Mouse (Mus musculus) neural tube, embryonic 15.5 days (tissue): ENCODE data around the gene Cant1. TPM values are rescaled to one million over a fixed set of nuclear protein-coding genes. Genes with fewer than 3 reads are reported as not detected.

Experiments used
- ATAC-seq: fragments of 200-750 bp; cut with Nextera tagmentation; 2 replicates; pipeline ENCODE4 v1.8.0; 2017; ENCODE audit warnings: mild to moderate bottlenecking, moderate TSS enrichment, moderate library complexity; ENCODE audit not compliant: low FRiP score
- H3K27ac ChIP-seq: fragments of 300-500 bp; sonication (generic); replicated peaks from 2 replicates; pipeline ENCODE4 v1.5.1; 2015; ENCODE audit warnings: mild to moderate bottlenecking, inconsistent platforms
- H3K27me3 ChIP-seq: fragments of 300-500 bp; sonication (generic); replicated peaks from 2 replicates; pipeline ENCODE4 v1.6.1; 2015; ENCODE audit warnings: inconsistent platforms
- H3K36me3 ChIP-seq: fragments of 300-500 bp; sonication (generic); 2 replicates; pipeline ENCODE4 v1.6.1; 2015; ENCODE audit warnings: inconsistent platforms
- H3K4me1 ChIP-seq: fragments of 300-500 bp; sonication (generic); 2 replicates; pipeline ENCODE4 v1.6.1; 2015; ENCODE audit warnings: inconsistent platforms
- H3K4me2 ChIP-seq: fragments of 300-500 bp; sonication (generic); 2 replicates; pipeline ENCODE4 v1.6.1; 2015; ENCODE audit warnings: inconsistent platforms, mild to moderate bottlenecking, moderate library complexity
- H3K4me3 ChIP-seq: fragments of 300-500 bp; sonication (generic); replicated peaks from 2 replicates; pipeline ENCODE4 v1.5.1; 2015; ENCODE audit warnings: mild to moderate bottlenecking, inconsistent platforms
- H3K9ac ChIP-seq: fragments of 300-500 bp; sonication (generic); replicated peaks from 2 replicates; pipeline ENCODE4 v1.6.1; 2015; ENCODE audit warnings: mild to moderate bottlenecking, inconsistent platforms
- H3K9me3 ChIP-seq: fragments of 300-500 bp; sonication (generic); replicated peaks from 2 replicates; pipeline ENCODE4 v1.6.1; 2016; ENCODE audit warnings: inconsistent platforms
- WGBS: fragments of 180-500 bp; shearing (Covaris S2); methylation state at CpG from one replicate; pipeline ENCODE4 v1.1.7; 2015; ENCODE audit warnings: mixed read lengths; 5-methylcytosine and 5-hydroxymethylcytosine counted together
- polyA plus RNA-seq: library from polyadenylated mRNA; unstranded; fragments of >200 nt; fragmentation: Nextera tagmentation; extraction: Ambion mirVana; gene quantifications from 2 replicates; pipeline ENCODE4 v1.2.1, GENCODE M21; 2015

Gene Cant1
- 28.9 and 29.4 TPM in 2 replicates for polyA plus RNA-seq

DNA sequence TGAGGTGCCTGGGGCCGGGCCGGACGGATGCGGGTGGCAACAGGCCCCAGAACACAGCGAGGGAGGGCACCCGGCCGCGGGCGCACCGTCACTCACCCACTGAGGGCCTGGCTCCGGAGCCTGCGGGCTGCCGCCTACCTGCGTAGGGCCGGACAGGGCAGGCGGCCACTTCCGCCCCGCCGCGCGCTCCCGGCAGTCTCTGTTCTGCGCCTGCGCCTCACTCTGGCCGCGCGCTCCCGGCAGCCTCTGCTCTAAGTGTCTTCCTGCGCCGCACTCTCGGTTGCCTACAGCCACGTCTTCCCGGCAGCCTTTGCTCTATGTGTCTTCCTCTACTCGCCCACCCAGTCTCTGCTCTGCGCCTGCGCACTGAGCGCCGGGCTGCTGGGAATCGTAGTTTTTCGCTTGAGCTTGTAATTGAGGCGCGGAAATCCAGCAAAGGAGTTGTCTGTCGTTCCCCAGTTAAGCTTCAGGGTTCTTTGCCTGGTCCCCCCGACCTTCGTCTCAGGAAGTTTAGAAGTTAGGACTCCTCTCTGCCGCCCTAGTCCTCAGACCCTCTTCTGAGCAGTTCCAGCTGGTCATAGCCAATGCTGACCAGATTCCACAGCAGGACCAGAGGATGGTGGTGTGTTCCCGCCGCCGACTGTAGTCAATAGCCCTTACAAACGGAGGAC, at the start of gene Cant1:
TSS of gene Cant1 (minus strand) at position 253 of the 671 bp plus-strand sequence.
- peak; percentile 93 for ATAC-seq
- peaks cover 51% of the 10 kb centered on the region for H3K4me1 ChIP-seq
- peak within 1 kb of the TSS; percentile 72 for H3K27ac ChIP-seq
- H3K4me3 ChIP-seq: peak within 1 kb of the TSS; percentile 67
- no peaks in the 10 kb centered on the region for H3K27me3 ChIP-seq
- peak within 1 kb of the TSS; percentile 75 for H3K9ac ChIP-seq
- H3K36me3 ChIP-seq: no peaks in the 10 kb centered on the region
- under 1% methylated on average over 50 of the region's 50 CpGs for WGBS
- H3K4me2 ChIP-seq: peak within 1 kb of the TSS; percentile 86
- no peaks in the 10 kb centered on the region for H3K9me3 ChIP-seq

DNA sequence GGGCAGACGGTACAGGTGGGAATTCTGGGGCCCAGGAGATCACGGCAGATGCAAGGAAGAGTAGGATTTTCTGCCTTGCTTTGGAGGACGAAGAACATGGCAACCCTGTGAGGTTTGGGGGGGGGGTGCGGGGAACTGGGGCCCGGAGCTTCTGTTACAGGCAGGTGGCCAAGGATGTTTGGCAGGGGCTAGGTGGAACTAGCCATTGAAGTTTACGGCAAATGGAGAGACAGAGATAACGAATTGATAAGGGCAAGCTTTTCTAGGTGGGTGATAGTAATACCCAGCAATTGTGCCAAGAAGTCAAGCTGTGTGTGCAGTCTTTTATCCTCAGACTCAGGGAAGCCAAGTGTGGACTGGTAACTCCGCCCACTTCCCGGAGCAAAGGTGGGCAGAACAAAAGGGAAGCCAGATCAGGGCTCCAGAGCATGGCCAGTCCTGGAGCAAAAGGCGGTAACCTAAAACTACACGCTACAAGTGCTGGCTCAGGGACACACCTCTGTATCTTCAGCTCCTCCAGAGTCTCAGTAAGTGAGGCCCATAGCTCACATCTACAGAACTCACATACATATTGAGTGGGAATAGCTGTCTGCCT, 48.7 kb upstream of the Cant1 start:
- no peak overlapping the region for H3K9ac ChIP-seq
- no peaks in the 10 kb centered on the region for H3K36me3 ChIP-seq
- H3K27me3 ChIP-seq: no peaks in the 10 kb centered on the region
- H3K27ac ChIP-seq: no peak overlapping the region
- peaks cover 8% of the 10 kb centered on the region for H3K4me1 ChIP-seq
- ATAC-seq: no peak
- H3K9me3 ChIP-seq: no peaks in the 10 kb centered on the region
- WGBS: 67% methylated on average over 11 of the region's 11 CpGs
- no peak overlapping the region for H3K4me2 ChIP-seq
- no peak overlapping the region for H3K4me3 ChIP-seq

DNA sequence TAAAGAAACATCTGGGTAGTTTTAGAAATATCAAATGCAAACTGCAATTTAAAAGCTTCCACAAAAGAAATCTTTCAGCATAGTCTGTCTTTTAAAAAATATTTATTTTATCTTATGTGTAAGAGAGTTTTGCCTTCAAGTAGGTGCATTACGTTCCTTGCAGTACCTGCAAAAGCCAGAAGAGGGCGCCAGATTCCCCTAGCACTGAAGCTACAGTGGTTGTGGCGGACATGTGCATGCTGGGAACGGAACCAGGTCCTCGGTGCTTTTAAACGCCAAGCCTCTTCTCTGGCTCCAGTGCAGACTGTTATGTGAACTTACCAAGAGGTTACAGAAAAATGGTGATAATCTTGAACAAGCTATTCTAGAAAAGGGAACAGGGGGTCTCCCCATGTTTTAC, 41.4 kb upstream of the Cant1 start:
- H3K27ac ChIP-seq: no peak overlapping the region
- no peaks in the 10 kb centered on the region for H3K36me3 ChIP-seq
- H3K4me3 ChIP-seq: no peak overlapping the region
- 61% methylated on average over 6 of the region's 6 CpGs for WGBS
- no peaks in the 10 kb centered on the region for H3K27me3 ChIP-seq
- ATAC-seq: no peak
- no peaks in the 10 kb centered on the region for H3K9me3 ChIP-seq
- H3K4me1 ChIP-seq: peaks cover 8% of the 10 kb centered on the region
- H3K4me2 ChIP-seq: no peak overlapping the region
- H3K9ac ChIP-seq: no peak overlapping the region

DNA sequence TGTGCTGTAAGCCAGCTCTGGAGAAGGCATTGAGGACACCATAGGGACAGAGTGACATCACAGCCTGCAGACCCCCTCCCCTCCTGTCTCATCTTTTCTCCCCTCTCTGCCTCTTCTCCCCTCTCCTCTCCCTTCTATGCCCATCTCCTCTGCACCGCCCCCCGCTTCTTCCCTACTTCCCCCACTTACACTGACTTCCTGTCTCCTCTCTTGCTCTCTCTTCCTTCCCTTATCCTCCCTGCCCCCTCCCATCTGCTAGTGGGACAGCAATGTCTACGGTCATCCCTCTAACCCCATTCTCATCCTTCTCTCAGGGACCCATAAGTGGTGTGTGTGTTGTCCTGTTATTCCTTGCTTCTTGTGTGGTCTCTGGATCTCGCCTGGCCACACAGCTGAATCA, 40.6 kb upstream of the Cant1 start:
- H3K4me3 ChIP-seq: no peak overlapping the region
- H3K27ac ChIP-seq: no peak overlapping the region
- H3K36me3 ChIP-seq: no peaks in the 10 kb centered on the region
- no peak overlapping the region for H3K4me2 ChIP-seq
- H3K9ac ChIP-seq: no peak overlapping the region
- peaks cover 8% of the 10 kb centered on the region for H3K4me1 ChIP-seq
- H3K27me3 ChIP-seq: no peaks in the 10 kb centered on the region
- no peaks in the 10 kb centered on the region for H3K9me3 ChIP-seq
- WGBS: 86% methylated on average over 4 of the region's 4 CpGs
- no peak for ATAC-seq

DNA sequence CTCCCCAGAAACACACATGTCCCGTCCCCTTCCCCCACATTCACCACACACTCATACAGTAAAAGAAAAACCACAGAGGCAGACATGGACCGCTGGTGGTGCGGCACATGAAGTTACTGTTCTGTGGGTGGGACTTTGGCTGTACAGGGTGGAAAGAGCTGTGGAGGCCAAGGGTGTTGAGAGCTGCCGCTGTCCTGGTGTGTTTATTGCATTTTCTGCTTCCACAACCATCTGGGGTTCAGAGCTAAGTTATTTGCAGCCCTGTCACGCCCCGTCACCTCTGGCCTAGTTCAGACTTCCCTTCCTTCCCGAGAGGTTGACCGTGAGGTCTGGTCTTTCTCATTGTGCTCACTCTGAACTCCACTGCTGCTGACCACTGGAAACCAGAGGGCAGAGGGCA, 40.2 kb upstream of the Cant1 start:
- no peak overlapping the region for H3K4me3 ChIP-seq
- 43% methylated on average over 8 of the region's 8 CpGs for WGBS

DNA sequence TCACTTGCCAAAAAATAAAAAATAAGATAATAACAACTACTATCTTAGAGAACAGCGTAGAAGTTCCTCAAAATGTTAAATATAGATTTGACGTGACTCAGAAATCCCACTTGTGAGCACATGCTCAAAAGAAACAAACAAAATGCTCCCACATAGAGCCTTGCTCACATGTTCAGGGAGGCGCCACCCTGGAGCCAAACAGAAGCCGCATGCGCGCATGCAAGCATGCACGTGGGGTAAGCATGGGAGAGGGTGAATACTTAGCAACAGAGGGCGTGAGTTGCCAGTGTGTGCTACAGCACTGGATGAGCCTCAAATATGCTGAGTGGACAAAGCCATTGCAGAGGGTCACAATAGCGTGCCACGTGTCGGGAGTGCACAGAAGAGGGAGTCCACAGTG, 38.1 kb upstream of the Cant1 start:
- H3K4me2 ChIP-seq: no peak overlapping the region
- WGBS: 83% methylated on average over 11 of the region's 11 CpGs
- H3K9me3 ChIP-seq: no peaks in the 10 kb centered on the region
- no peak overlapping the region for H3K9ac ChIP-seq
- no peak overlapping the region for H3K4me3 ChIP-seq
- H3K36me3 ChIP-seq: no peaks in the 10 kb centered on the region
- no peak overlapping the region for H3K27ac ChIP-seq
- H3K4me1 ChIP-seq: peaks cover 13% of the 10 kb centered on the region
- ATAC-seq: no peak
- H3K27me3 ChIP-seq: no peaks in the 10 kb centered on the region

More for the DNA sequence above, 40.2 kb upstream of the Cant1 start:
- ATAC-seq: no peak
- Histone ChIP-seq H3K9ac (no peak overlapping the region), H3K27ac (0 out of 2 replicates have a peak overlapping the region, but pooled peaks have one; percentile 1), H3K27me3 (no peaks in the 10 kb centered on the region), H3K9me3 (no peaks in the 10 kb centered on the region), H3K4me1 (peaks cover 12% of the 10 kb centered on the region), H3K36me3 (no peaks in the 10 kb centered on the region), H3K4me2 (no peak overlapping the region)

DNA sequence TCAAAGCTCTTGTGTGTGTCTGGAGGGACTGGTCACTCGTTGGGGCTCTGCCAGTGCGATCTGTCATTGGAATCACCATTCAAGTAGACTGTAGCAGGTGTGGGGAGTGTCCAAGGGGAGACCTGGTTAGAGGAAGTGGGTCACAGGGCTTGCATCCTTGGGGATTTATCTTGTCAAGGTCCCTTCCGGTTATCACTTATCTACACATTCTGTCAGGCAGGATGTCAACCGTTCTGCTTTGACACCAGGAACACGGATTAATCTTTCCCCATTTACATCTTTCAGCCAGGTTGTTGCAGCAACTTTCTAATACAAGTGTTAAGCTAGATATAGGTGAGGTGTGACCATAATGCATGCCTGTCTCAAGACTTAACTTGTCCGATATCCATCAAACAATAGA, 36.9 kb upstream of the Cant1 start:
- no peak for ATAC-seq
- H3K4me1 ChIP-seq: peaks cover 10% of the 10 kb centered on the region; the same call in 1 of the 2 replicates
- no peak overlapping the region for H3K27ac ChIP-seq
- no peaks in the 10 kb centered on the region for H3K36me3 ChIP-seq
- WGBS: 89% methylated on average over 6 of the region's 6 CpGs
- no peak overlapping the region for H3K9ac ChIP-seq
- H3K9me3 ChIP-seq: no peaks in the 10 kb centered on the region
- H3K27me3 ChIP-seq: no peaks in the 10 kb centered on the region
- H3K4me2 ChIP-seq: no peak overlapping the region
- no peak overlapping the region for H3K4me3 ChIP-seq

DNA sequence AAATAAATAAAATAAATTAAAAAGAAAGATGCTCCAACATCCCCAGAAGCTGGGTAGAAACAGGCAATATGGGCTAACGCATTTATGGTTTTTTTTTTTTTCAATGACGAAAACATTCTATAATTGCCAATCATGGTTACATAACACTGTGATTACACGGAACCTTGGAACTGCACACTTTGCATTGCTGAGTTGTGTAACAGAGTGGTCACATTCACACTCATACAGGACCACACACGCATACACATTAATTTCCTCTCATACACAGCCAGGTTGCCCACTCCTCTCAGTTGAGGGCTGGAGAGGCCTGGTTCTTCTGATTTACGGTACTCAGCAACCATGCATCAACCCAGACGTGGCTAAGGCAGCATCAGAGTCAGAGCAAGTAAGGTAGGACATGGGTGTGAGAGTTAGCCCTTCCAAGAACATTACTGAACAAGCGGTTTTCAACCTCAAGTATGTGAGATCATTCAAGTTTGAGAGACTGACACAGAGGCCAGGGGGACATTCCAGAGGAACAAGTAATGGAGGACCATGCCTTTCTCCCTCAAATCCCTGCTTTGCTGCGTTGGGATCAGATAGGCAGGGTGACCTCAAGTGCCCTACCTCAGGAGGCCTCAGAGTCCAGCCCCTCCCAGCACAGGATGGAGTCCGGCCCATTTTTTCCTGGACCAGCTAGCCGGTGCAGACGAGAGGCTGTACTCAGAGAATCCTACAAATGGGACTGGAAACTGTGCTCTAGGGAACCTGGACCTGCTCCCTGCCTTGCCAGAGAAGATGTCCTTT, 35.2 kb upstream of the Cant1 start:
- Histone ChIP-seq H3K27me3 (no peaks in the 10 kb centered on the region), H3K4me2 (no peak overlapping the region), H3K36me3 (no peaks in the 10 kb centered on the region), H3K9ac (no peak overlapping the region), H3K9me3 (no peaks in the 10 kb centered on the region), H3K4me3 (no peak overlapping the region), H3K27ac (no peak overlapping the region), H3K4me1 (peaks cover 7% of the 10 kb centered on the region; the same call in 1 of the 2 replicates)
- no peak for ATAC-seq
- WGBS: 73% methylated on average over 11 of the region's 11 CpGs

DNA sequence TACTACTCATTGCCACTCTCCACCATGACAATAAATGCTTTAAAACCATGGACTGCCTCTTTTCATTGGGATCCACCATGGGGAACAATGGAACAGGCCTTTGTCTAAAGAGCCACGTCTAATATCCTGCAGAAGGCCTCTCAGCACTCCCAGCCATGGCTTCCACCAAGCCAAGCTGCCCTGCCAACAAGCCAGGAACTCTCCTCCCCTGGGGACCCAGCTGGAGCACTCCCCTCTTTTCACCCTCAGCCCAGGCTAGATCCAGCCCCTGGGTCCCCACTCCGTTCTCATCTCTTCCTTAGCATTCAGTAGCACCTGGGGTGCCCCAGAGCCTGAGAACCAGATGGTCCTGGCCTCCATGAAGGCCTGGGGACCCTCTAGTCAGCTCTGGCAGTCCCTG, 34.1 kb upstream of the Cant1 start:
- Histone ChIP-seq H3K27me3 (no peaks in the 10 kb centered on the region), H3K4me3 (no peak overlapping the region), H3K4me1 (peaks cover 5% of the 10 kb centered on the region; the same call in 1 of the 2 replicates), H3K27ac (no peak overlapping the region), H3K9me3 (no peaks in the 10 kb centered on the region), H3K36me3 (no peaks in the 10 kb centered on the region), H3K4me2 (no peak overlapping the region), H3K9ac (no peak overlapping the region)
- 50% methylated on average over 2 of the region's 2 CpGs for WGBS
- no peak for ATAC-seq

DNA sequence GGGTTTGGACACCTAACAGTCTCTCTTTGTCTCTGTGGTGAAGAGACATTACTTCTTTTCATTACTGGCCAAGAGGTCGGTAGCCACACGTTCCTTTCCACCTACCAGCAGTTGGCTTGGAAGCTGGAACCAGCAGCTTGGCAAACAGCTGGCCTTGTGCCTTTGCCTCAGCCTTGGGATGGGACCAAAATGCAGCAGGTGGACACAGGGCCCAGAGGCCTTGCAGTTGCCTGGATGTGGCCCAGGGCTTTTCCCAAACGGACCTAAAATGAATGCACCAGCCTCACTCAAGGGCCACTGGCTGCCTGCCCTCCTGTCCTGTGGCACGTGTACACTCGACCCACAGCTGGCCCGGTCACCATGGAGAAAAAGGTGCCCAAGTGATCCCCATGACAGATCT, 32.3 kb upstream of the Cant1 start:
- Histone ChIP-seq H3K27ac (no peak overlapping the region), H3K4me2 (no peak overlapping the region), H3K9ac (no peak overlapping the region), H3K4me1 (peaks cover 6% of the 10 kb centered on the region; the same call in 1 of the 2 replicates), H3K9me3 (no peaks in the 10 kb centered on the region), H3K27me3 (no peaks in the 10 kb centered on the region), H3K4me3 (no peak overlapping the region), H3K36me3 (no peaks in the 10 kb centered on the region)
- WGBS: 87% methylated on average over 6 of the region's 6 CpGs
- ATAC-seq: no peak

DNA sequence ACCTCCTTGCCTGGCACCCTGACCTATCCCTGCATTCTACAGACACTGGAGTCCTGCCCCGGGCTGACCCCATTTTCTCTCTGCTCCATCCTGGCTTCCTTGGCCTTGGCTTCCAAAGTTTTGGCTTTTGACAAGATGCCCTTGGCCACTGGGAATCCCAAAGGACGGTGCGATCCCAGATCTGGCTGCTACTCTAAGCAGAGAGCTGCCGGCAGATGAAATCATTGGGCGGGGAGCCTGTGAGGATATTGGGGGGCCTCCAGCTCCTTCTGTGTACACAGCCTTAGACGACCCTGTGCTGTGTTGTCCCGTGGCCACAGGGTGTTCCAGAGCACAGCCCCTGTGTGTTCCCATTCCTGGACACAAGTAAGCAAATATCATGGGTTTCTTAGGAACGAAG, 29.5 kb upstream of the Cant1 start:
- H3K27ac ChIP-seq: no peak overlapping the region
- 86% methylated on average over 8 of the region's 8 CpGs for WGBS
- ATAC-seq: no peak
- no peaks in the 10 kb centered on the region for H3K9me3 ChIP-seq
- no peak overlapping the region for H3K4me3 ChIP-seq
- no peak overlapping the region for H3K9ac ChIP-seq
- H3K4me1 ChIP-seq: 0 out of 2 replicates have a peak, but pooled peaks cover 4% of the 10 kb centered on the region
- H3K27me3 ChIP-seq: peaks cover 4% of the 10 kb centered on the region; the same call in 1 of the 2 replicates
- no peak overlapping the region for H3K4me2 ChIP-seq
- no peaks in the 10 kb centered on the region for H3K36me3 ChIP-seq
